Mouse (Mus musculus) forelimb bud, embryonic 11.5 days (tissue): ENCODE results near the gene Rin2.
A peak's percentile ranks its signal among the peaks of the same experiment; 100 is the strongest.
"Not testable (repeated sequence)": the region's sequence is repeated elsewhere in the genome, so short reads cannot be mapped to it uniquely, and the experiment has no call there.

Source experiments
- DNase-seq: peaks from one replicate; pipeline ENCODE4 v3.0.0-alpha.2; 2012; ENCODE audit warnings: low read depth, low spot score

Rin2 gene

GRCm38 (mm10) chr2:145887937-145888765 lies 213.1 kb downstream of the Rin2 start:
- DNase-seq: no peak

GRCm38 (mm10) chr2:145888766-145889480 lies 213.9 kb downstream of the Rin2 start:
- DNase-seq: no peak

GRCm38 (mm10) chr2:145890571-145890970 lies 215.6 kb downstream of the Rin2 start:
- no peak for DNase-seq

- no peak for DNase-seq
These were observed 218.7 kb downstream of the Rin2 start for GRCm38 (mm10) chr2:145893756-145894155.

- no peak for DNase-seq
These were observed 223.1 kb downstream of the Rin2 start for GRCm38 (mm10) chr2:145898106-145898505.

- DNase-seq: not testable (repeated sequence)
These were observed 225.3 kb downstream of the Rin2 start for GRCm38 (mm10) chr2:145900318-145900717.

GRCm38 (mm10) chr2:145901861-145902260 lies 226.8 kb downstream of the Rin2 start, which contains the start of gene Naa20:
Gene Naa20 (plus strand): TSS chr2:145902099.
- no peak for DNase-seq

- DNase-seq: peak; percentile 91
These were observed 228.3 kb downstream of the Rin2 start for GRCm38 (mm10) chr2:145903061-145903901.

- no peak for DNase-seq
These were observed 229.1 kb downstream of the Rin2 start for GRCm38 (mm10) chr2:145903983-145904616.

GRCm38 (mm10) chr2:145905156-145905555 lies 230.1 kb downstream of the Rin2 start:
- no peak for DNase-seq

- not testable (repeated sequence) for DNase-seq
These were observed 230.9 kb downstream of the Rin2 start for GRCm38 (mm10) chr2:145905884-145906283.

GRCm38 (mm10) chr2:145920941-145921650 lies 246.1 kb downstream of the Rin2 start:
- DNase-seq: no peak

GRCm38 (mm10) chr2:145934339-145935231 lies 259.6 kb downstream of the Rin2 start, which contains the start of the genes Cfap61 and Crnkl1:
Gene Cfap61 (plus strand): TSS chr2:145934784.
Gene Crnkl1 (minus strand): TSS chr2:145935014.
- DNase-seq: peak; percentile 93

GRCm38 (mm10) chr2:145936975-145937374 lies 262.0 kb downstream of the Rin2 start:
- DNase-seq: no peak
